Mouse (Mus musculus): ENCODE measurements around the gene Robo1. TPM values are rescaled to one million over a fixed set of nuclear protein-coding genes. Genes with fewer than 3 reads are reported as not detected.

Robo1 gene
- polyA plus RNA-seq, 1 experiment from 2014 or later, result 26.0 TPM

DNA sequence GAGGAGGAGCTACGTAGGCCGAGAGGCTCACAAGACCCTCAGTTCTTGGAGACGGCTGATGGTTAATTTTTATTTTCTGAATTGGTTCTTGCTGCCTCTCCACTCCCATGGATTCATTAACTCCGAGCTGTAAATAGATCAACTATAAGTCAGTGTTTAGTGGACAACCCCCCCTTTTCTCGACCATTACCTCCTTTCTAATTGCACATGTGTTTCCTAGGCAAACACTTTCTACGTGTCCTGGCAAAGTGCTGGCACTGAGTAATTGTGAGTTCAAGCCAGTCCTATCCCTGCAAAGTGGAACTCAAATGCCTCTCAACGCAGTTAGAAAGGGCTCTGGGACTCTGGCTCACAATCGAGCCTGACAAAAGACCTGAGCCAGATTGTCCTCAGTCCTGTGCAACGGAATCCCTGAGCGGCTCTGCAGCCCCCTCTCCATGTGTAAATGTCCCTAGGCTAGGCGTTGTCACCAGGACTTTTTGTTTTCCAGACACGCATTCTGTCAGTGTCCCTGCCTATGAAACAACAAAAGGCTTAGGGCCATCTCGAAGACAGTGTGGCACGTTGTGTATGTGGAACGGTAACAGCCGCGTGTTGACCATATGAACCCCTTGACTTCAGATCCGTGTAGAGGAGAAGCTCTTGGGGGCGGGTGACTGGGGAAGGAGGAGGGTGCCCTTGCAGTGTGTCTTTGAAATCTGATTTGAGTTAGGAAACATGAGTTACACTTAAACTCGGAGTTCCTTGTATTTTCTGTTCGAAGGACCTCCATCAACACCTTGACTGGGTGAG is 682.5 kb downstream of the Robo1 start:
- Histone ChIP-seq H3K27ac (peak overlapping the region; percentile 80), H3K4me2 (no peak overlapping the region), H3K9me3 (replicated peaks) (no peaks in the 10 kb centered on the region), H3K4me1 (peaks cover 14% of the 10 kb centered on the region), H3K36me3 (peaks cover 12% of the 10 kb centered on the region), H3K9ac (no peak overlapping the region), H3K4me3 (replicated peaks) (no peak overlapping the region), H3K27me3 (no peaks in the 10 kb centered on the region)
- peak; percentile 85 for ATAC-seq (replicated peaks; ENCODE audit: low FRiP score)
- WGBS, result 84% methylated on average over 21 of the region's 21 CpGs

DNA sequence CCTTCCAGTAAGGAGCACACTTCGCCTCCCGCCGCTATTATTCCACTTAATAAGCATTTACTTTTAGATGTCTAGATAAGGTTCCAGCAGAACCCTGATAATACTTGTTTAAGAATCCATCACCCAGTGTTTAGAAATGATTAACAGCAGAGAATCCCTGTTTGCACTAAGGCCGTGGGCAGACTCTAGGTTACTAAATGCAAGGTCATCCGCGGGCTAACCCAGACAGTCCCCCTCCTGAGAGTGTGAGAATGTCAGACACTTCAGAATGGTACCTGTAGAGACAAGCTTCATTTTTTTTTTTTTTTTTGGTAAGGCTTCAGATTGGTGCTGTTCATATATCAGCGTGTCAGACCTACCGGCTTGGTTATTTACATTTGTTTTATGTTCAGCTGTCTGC is 685.1 kb downstream of the Robo1 start:
- H3K9me3 ChIP-seq (replicated peaks), result no peaks in the 10 kb centered on the region
- peaks cover 8% of the 10 kb centered on the region for H3K36me3 ChIP-seq
- no peaks in the 10 kb centered on the region for H3K27me3 ChIP-seq
- no peak overlapping the region for H3K27ac ChIP-seq
- WGBS, result 49% methylated on average over 8 of the region's 8 CpGs
- H3K4me2 ChIP-seq, result no peak overlapping the region
- peak; percentile 78 for ATAC-seq (replicated peaks; ENCODE audit: low FRiP score)
- peaks cover 14% of the 10 kb centered on the region for H3K4me1 ChIP-seq
- H3K4me3 ChIP-seq (replicated peaks), result no peak overlapping the region
- H3K9ac ChIP-seq, result no peak overlapping the region

DNA sequence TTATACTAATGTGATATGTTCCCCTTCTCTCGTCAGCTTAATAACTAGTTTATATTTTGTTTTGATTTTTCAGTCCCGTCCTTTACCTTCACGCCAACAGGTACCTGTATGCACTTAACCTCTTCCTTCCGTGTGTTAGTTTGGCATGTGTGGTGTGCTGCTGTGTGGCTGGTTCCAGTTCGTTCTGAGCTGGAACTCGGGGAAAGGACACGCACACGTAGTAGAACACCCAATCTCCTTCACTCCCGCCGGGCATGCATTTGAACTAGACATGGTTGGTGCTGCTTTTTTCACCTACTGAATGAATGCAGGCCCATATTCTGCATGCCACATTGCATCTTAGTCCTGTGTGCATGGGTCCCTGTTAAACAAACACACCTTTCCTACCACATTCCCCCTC is 685.5 kb downstream of the Robo1 start:
- Histone ChIP-seq H3K4me1 (peaks cover 14% of the 10 kb centered on the region), H3K4me2 (no peak overlapping the region), H3K4me3 (replicated peaks) (no peak overlapping the region), H3K9ac (no peak overlapping the region), H3K36me3 (peaks cover 8% of the 10 kb centered on the region), H3K9me3 (replicated peaks) (no peaks in the 10 kb centered on the region), H3K27me3 (no peaks in the 10 kb centered on the region), H3K27ac (no peak overlapping the region)
- WGBS, result 77% methylated on average over 10 of the region's 10 CpGs
- ATAC-seq (replicated peaks; ENCODE audit: low FRiP score), result no peak

DNA sequence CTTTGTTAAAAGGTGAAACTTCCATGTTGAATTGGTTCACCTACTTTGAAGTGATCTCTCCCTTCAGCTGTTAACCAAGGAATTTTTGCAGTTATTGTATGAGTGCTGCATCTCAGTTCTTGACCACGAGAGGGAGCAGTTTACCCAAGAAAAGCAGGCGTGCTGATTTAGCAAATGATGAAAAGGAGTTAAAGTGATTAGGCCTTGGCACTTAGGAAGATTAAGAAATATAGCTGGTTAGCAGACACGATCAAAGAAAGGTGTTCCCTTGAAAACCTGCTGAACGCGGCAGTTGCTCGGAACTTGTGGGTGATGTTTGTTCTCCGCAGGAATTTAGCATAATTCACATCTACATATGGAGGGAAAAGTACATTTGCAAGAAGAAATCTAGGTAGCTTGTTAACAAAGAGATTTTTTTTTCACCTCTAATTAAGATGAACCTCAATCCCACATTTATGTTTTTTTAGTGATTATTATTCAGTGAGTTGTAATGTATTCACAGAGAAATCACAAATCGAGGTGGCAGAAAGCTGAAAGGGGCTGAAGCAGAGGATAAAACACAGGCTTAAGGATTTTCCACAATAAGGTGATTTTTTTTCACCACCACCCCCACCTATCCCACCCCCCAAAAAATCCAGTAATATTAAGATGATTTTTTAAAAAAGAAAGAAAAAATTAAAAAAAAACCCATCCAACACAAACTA is 687.3 kb downstream of the Robo1 start:
- Histone ChIP-seq H3K4me1 (peaks cover 16% of the 10 kb centered on the region), H3K9ac (no peak overlapping the region), H3K4me2 (no peak overlapping the region), H3K36me3 (peaks cover 4% of the 10 kb centered on the region), H3K27me3 (no peaks in the 10 kb centered on the region), H3K27ac (no peak overlapping the region), H3K4me3 (replicated peaks) (no peak overlapping the region), H3K9me3 (replicated peaks) (no peaks in the 10 kb centered on the region)
- 27% methylated on average over 8 of the region's 8 CpGs for WGBS
- no peak for ATAC-seq (replicated peaks; ENCODE audit: low FRiP score)

DNA sequence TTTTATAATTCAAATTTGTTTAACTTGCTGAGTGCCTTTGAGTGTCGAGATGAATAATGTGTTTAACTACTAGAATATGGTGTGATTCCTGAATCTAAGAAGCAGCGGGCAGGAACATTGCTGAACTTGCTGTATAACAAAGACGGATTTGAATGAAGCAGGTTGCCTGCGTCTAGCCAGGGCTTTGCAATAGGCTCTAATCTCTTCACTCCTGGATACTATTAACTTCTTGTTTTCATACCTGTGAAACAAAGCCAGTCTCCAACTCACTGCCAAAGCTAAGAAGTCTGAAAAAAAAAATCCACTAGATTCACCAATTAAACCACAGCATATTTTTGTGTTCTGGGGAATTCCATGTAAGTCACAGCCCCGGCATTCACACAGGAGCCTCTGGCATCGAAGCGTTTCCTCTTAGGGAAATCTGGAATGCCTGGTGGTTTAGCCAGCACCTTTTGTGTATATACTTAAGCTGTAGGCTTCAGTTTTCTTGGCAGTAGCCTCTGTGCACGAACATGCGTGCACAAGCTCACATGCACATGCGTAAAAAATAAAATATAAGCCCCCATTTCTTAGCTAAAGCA is 687.9 kb downstream of the Robo1 start:
- WGBS, result 81% methylated on average over 10 of the region's 10 CpGs
- Histone ChIP-seq H3K4me2 (no peak overlapping the region), H3K27ac (no peak overlapping the region), H3K9ac (no peak overlapping the region), H3K36me3 (no peaks in the 10 kb centered on the region; the same call in 1 of the 2 replicates), H3K4me1 (peaks cover 16% of the 10 kb centered on the region), H3K27me3 (no peaks in the 10 kb centered on the region), H3K4me3 (replicated peaks) (no peak overlapping the region), H3K9me3 (replicated peaks) (no peaks in the 10 kb centered on the region)
- no peak for ATAC-seq (replicated peaks; ENCODE audit: low FRiP score)

DNA sequence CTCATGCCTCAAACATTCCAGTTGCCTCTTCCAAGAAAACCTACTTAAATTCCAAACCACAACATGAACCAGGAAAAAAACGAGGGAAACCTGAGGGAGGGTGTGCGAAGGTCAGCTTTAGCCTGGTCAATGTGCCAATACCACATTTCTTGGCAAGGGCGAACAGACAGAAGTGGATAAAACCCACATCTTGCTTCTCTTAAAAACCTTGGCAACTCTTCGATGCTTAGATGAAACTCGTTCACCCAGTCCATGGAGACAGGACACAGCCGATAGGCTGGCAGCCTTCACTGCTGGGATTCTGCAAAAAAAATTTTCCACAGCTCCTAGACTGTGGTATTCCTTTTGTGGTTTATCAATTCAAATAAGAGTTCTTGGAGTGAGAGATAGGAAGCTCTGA is 690.6 kb downstream of the Robo1 start:
- Histone ChIP-seq H3K27ac (no peak overlapping the region), H3K4me2 (no peak overlapping the region), H3K9me3 (replicated peaks) (no peaks in the 10 kb centered on the region), H3K36me3 (peaks cover 8% of the 10 kb centered on the region), H3K27me3 (no peaks in the 10 kb centered on the region), H3K4me3 (replicated peaks) (no peak overlapping the region), H3K9ac (no peak overlapping the region), H3K4me1 (0 out of 2 replicates have a peak, but pooled peaks cover 2% of the 10 kb centered on the region)
- no peak for ATAC-seq (replicated peaks; ENCODE audit: low FRiP score)
- 84% methylated on average over 6 of the region's 6 CpGs for WGBS

DNA sequence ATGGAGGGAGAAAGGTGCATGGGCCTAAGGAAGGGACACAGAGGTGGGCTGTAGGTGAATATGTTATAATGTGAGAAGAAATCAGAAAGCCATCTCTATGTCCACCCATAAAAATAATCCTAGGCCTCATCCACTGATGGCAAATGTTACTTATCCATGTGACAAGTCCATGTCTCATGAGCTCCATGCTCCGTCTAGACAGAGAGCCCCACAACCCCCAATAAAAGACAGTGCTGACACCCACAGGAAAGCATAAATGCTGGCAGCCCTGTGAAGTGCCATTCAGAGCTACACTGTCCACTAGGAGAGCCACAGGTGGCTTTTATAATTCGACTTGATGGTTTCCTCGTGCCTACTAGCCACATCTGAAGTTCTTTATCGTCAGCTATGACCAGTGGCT is 694.6 kb downstream of the Robo1 start:
- Histone ChIP-seq H3K27ac (no peak overlapping the region), H3K36me3 (peaks cover 18% of the 10 kb centered on the region), H3K4me3 (replicated peaks) (no peak overlapping the region), H3K27me3 (no peaks in the 10 kb centered on the region), H3K9me3 (replicated peaks) (no peaks in the 10 kb centered on the region), H3K4me1 (0 out of 2 replicates have a peak, but pooled peaks cover 2% of the 10 kb centered on the region), H3K4me2 (no peak overlapping the region), H3K9ac (no peak overlapping the region)
- WGBS, result 74% methylated on average over 4 of the region's 4 CpGs
- ATAC-seq (replicated peaks; ENCODE audit: low FRiP score), result no peak

DNA sequence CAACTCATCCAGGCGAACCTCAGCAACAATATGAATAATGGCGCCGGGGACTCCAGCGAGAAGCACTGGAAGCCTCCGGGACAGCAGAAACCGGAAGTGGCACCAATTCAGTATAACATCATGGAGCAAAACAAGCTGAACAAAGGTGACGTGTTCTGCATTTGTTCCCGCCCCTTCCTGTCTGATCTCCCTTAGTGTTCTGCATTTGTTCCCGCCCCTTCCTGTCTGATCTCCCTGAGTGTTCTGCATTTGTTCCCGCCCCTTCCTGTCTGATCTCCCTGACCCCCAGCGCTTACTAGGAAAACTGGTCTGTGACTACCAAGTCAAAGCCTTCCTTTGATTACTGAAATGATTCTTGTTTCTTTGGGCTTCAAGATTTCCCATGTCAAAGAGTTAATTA is 696.5 kb downstream of the Robo1 start:
- H3K4me1 ChIP-seq, result no peaks in the 10 kb centered on the region
- H3K4me2 ChIP-seq, result no peak overlapping the region
- H3K36me3 ChIP-seq, result peaks cover 22% of the 10 kb centered on the region
- no peak overlapping the region for H3K27ac ChIP-seq
- H3K4me3 ChIP-seq (replicated peaks), result no peak overlapping the region
- H3K27me3 ChIP-seq, result no peaks in the 10 kb centered on the region
- no peaks in the 10 kb centered on the region for H3K9me3 ChIP-seq (replicated peaks)
- 94% methylated on average over 11 of the region's 11 CpGs for WGBS
- ATAC-seq (replicated peaks; ENCODE audit: low FRiP score), result no peak
- no peak overlapping the region for H3K9ac ChIP-seq

DNA sequence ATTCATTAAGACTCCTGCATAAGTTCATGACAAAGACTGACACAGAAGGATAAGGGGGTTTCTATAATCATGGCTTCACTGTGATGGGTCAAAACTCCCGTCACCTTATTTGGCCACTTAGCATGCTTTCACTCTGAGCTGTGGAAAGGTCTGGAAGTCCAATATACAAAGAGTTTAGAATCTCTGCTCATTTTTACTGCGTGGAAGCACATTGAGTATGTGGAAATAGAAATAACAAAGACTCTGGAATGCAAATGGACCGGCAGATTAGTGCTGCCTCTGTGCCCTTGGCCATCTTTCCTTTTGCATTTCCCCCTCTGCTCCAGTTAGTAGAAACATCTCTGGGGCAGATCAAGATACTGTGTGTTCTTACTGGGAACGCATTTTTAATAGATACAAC is 697.7 kb downstream of the Robo1 start:
- Histone ChIP-seq H3K36me3 (peaks cover 24% of the 10 kb centered on the region), H3K9me3 (replicated peaks) (no peaks in the 10 kb centered on the region), H3K27ac (no peak overlapping the region), H3K9ac (no peak overlapping the region), H3K4me1 (no peaks in the 10 kb centered on the region), H3K4me3 (replicated peaks) (no peak overlapping the region), H3K4me2 (no peak overlapping the region), H3K27me3 (no peaks in the 10 kb centered on the region)
- ATAC-seq (replicated peaks; ENCODE audit: low FRiP score), result no peak
- 76% methylated on average over 4 of the region's 4 CpGs for WGBS

DNA sequence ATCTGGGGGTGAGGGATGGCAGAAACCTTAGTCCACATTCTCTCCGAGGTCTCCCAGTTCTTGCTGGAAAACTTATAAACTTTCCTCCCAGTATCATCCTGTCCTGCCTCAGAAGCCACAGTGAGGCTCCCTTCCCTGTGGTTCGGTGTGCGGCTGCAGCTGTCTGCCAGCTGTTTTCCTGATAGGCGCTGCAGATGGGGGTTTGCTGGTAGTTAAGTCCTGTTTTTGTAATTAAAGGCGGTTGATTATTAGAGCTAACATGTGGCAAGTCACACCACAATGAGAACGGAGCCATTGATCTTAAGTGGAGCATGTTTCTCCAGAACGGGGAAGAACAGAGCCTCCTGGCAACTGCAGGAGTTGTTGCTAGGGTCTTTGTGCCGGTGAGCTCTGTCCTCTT is 699.3 kb downstream of the Robo1 start:
- H3K4me3 ChIP-seq (replicated peaks), result no peak overlapping the region
- WGBS, result 32% methylated on average over 8 of the region's 8 CpGs
- H3K4me1 ChIP-seq, result 0 out of 2 replicates have a peak, but pooled peaks cover 6% of the 10 kb centered on the region
- H3K9ac ChIP-seq, result no peak overlapping the region
- no peak overlapping the region for H3K4me2 ChIP-seq
- H3K27ac ChIP-seq, result no peak overlapping the region
- no peaks in the 10 kb centered on the region for H3K9me3 ChIP-seq (replicated peaks)
- peaks cover 31% of the 10 kb centered on the region for H3K36me3 ChIP-seq
- no peak for ATAC-seq (replicated peaks; ENCODE audit: low FRiP score)
- no peaks in the 10 kb centered on the region for H3K27me3 ChIP-seq

DNA sequence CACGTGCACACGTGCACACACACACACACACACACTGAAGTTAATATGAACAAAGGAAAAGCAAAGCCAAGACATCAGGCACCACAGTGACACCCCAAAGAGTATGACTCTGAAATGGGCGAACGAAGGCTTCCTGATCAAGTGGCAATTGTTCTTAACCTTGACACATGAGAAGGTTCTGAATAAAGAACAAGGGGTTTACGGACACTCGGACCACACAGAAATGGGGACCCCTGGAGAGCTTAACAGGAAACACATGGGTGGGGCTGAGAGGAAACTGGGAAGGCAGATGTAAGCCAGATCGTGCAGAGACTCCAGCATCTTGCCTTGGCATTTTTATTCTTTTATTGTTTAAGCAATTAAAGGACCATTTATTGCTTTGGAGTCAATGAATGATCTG is 703.2 kb downstream of the Robo1 start:
- no peak overlapping the region for H3K4me2 ChIP-seq
- no peak overlapping the region for H3K4me3 ChIP-seq (replicated peaks)
- H3K36me3 ChIP-seq, result peaks cover 20% of the 10 kb centered on the region
- no peaks in the 10 kb centered on the region for H3K9me3 ChIP-seq (replicated peaks)
- H3K27me3 ChIP-seq, result no peaks in the 10 kb centered on the region
- no peak overlapping the region for H3K27ac ChIP-seq
- no peak overlapping the region for H3K9ac ChIP-seq
- H3K4me1 ChIP-seq, result 0 out of 2 replicates have a peak, but pooled peaks cover 6% of the 10 kb centered on the region
- ATAC-seq (replicated peaks; ENCODE audit: low FRiP score), result no peak
- WGBS, result 43% methylated on average over 7 of the region's 7 CpGs

DNA sequence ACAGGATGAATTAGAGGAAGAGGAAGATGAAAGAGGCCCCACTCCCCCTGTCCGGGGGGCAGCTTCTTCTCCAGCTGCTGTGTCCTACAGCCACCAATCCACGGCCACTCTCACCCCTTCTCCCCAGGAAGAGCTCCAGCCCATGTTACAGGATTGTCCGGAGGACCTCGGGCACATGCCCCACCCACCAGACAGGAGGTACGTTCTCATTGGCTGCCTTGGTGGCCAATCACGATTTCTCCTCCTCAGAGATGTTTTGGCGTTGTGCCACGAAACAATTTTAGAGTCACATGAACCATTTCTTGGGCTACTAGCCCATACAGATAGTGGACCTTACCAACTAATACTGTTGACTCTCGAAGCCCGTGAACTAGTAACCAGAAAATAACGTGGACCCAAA is 704.8 kb downstream of the Robo1 start:
- no peak overlapping the region for H3K27ac ChIP-seq
- ATAC-seq (replicated peaks; ENCODE audit: low FRiP score), result no peak
- H3K36me3 ChIP-seq, result peaks cover 29% of the 10 kb centered on the region
- no peak overlapping the region for H3K9ac ChIP-seq
- WGBS, result 91% methylated on average over 11 of the region's 11 CpGs
- H3K4me2 ChIP-seq, result no peak overlapping the region
- H3K4me3 ChIP-seq (replicated peaks), result no peak overlapping the region
- H3K9me3 ChIP-seq (replicated peaks), result no peaks in the 10 kb centered on the region
- H3K4me1 ChIP-seq, result 0 out of 2 replicates have a peak, but pooled peaks cover 6% of the 10 kb centered on the region
- no peaks in the 10 kb centered on the region for H3K27me3 ChIP-seq

Measured in kidney, embryonic 15.5 days (tissue).